Mouse (Mus musculus) cerebellum, postnatal 4 days (tissue): Measurements from ENCODE around the gene Itga1.

Source experiments
- DNase-seq, 2 experiments: peaks; one replicate each; pipeline ENCODE4 v3.0.0; 2022; ENCODE audit warnings: low spot score in 2 of 2, mixed read lengths in 1 of 2

Itga1 gene

GRCm38 (mm10) chr13:115098227-115098626 lies 3.5 kb downstream of the Itga1 start:
- DNase-seq, result no peak

- DNase-seq, result no peak
These were observed 4.8 kb downstream of the Itga1 start for GRCm38 (mm10) chr13:115096965-115097364.

- no peak for DNase-seq
These were observed 5.5 kb downstream of the Itga1 start for GRCm38 (mm10) chr13:115096216-115096615.

- no peak for DNase-seq
These were observed 6.4 kb downstream of the Itga1 start for GRCm38 (mm10) chr13:115095392-115095791.

GRCm38 (mm10) chr13:115091511-115091910 lies 10.3 kb downstream of the Itga1 start:
- DNase-seq, result no peak

GRCm38 (mm10) chr13:115090977-115091445 lies 10.8 kb downstream of the Itga1 start:
- DNase-seq, result no peak

- DNase-seq, result peak; percentile 85 to 91
These were observed 11.4 kb downstream of the Itga1 start, which contains the start of gene Pelo for GRCm38 (mm10) chr13:115090069-115090976. Gene Pelo (minus strand): TSS chr13:115090186.

- peak in 1 of 2 experiments; percentile 10 for DNase-seq
These were observed 12.3 kb downstream of the Itga1 start for GRCm38 (mm10) chr13:115089395-115090025.

- DNase-seq, result no peak
These were observed 12.8 kb downstream of the Itga1 start for GRCm38 (mm10) chr13:115089020-115089394.

GRCm38 (mm10) chr13:115085974-115086373 lies 15.8 kb downstream of the Itga1 start:
- no peak for DNase-seq

- no peak for DNase-seq
These were observed 19.4 kb downstream of the Itga1 start for GRCm38 (mm10) chr13:115082339-115082738.

- no peak for DNase-seq
These were observed 21.7 kb downstream of the Itga1 start for GRCm38 (mm10) chr13:115079996-115080585.

GRCm38 (mm10) chr13:115078997-115079685 lies 22.6 kb downstream of the Itga1 start:
- DNase-seq, result no peak

- no peak for DNase-seq
These were observed 24.2 kb downstream of the Itga1 start for GRCm38 (mm10) chr13:115077346-115078134.

- no peak for DNase-seq
These were observed 29.4 kb downstream of the Itga1 start for GRCm38 (mm10) chr13:115072386-115072785.

GRCm38 (mm10) chr13:115071431-115071830 lies 30.3 kb downstream of the Itga1 start:
- no peak for DNase-seq

GRCm38 (mm10) chr13:115067968-115068330 lies 33.8 kb downstream of the Itga1 start:
- DNase-seq, result no peak

- DNase-seq, result no peak
These were observed 34.3 kb downstream of the Itga1 start for GRCm38 (mm10) chr13:115067324-115067967.

GRCm38 (mm10) chr13:115057555-115057954 lies 44.2 kb downstream of the Itga1 start:
- no peak for DNase-seq

GRCm38 (mm10) chr13:115054783-115055182 lies 47.0 kb downstream of the Itga1 start:
- DNase-seq, result no peak

GRCm38 (mm10) chr13:115052568-115052967 lies 49.2 kb downstream of the Itga1 start:
- DNase-seq, result no peak
